Mouse (Mus musculus) neutrophil, adult 5-6 weeks (primary cell): ENCODE measurements around the gene Brwd1. TPM values are rescaled to one million over a fixed set of nuclear protein-coding genes. Genes with fewer than 3 reads are reported as not detected.

ENCODE experiments used
- total RNA-seq: library from RNA; stranded (forward); fragments of 200-1000 nt; gene quantifications from 2 replicates; pipeline ENCODE4 v1.2.3, GENCODE M21; 2017

The Brwd1 gene
- total RNA-seq, 1 experiment from 2014 or later = 521 TPM

Other genes starting within 250 kb of the Brwd1 start
- 9.8 and 20.6 TPM in 2 replicates for gene Psmg1, start 91.6 kb downstream of the Brwd1 start, total RNA-seq
- 97.1 and 160 TPM in 2 replicates for gene Hmgn1, start 45.2 kb upstream of the Brwd1 start, total RNA-seq
- gene Wrb, start 62.9 kb upstream of the Brwd1 start, total RNA-seq = 6.6 and 8.2 TPM in 2 replicates
- gene Lca5l, start 109.7 kb upstream of the Brwd1 start, total RNA-seq = not detected in 2 replicates
- gene Sh3bgr, start 117.9 kb upstream of the Brwd1 start, total RNA-seq = not detected in 2 replicates
- 0.12 TPM in 1 of 2 replicates, not detected in the other for gene B3galt5, start 153.3 kb upstream of the Brwd1 start, total RNA-seq